Mouse (Mus musculus): ENCODE results near the gene Inha.

Inha gene

DNA sequence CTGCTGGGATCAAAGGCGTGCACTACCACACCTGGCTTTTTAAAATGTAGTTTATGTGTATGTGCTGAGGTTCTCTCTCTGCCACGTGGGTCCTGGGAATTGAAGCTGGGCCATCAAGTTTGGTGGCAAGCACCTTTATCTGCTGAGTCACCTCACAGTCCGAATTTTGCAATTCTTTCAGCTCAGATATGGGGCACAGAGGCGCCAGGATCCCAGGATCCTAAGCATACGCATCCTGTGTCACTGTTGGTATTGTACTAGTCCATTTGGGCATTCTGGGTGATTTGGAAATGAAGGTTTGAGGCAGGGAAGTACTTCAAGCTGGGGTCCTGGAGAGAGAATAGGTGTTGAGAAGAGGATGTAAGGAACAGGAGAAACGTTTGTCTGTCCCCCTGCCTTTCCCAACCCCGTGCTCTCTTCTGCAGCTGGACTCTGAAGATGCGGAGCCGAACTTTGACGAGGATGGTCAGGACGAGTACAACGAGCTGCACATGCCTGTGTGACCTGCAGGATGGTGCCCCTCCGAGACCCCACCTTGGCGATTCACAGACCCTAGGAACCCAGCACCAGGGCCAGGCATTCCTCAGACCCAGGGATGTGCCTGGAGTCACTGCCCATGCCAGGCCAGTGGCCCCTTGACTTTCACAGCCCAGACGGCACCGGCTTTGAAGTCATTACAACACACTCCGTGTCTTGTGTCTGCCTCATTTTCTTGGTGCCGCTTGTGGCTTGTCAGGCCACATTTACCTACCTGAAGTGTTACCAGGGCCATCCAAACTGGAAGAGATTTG lies 51.7 kb downstream of the Inha start:
- no peak for DNase-seq

DNA sequence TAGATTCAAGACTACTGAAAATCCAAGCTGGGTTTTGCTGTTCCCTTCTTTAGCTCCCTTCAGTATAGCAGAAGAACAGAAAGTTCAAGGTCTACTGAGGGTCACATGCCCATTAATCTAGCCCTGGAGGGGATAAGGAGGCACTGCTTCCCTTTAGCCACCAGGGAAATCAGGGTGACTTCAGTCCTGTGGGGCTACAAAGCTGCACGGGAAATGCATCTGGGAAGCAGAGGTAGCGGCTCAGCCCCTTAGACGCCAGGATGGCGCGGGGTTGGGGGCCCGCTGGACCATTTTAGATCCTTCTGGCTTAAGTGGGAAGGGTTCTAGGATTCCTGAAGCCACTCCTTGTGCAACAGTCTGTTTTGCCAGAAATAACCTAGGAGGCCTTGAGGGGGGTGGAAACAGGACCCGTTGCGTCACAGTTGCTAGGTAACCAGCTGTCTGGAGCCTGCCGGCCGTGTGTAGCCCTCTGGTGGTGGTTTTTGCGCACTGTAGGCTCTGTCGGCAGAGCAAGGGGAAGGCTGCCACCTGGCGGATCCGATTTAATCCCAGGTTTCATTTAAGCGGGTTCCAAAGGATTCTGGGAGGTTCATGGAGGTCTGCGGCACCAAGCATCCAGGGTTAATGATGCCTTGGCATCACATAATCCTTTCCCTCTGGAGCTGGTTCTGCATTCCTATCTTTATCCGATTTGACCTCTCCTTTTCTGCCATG lies 52.5 kb downstream of the Inha start:
- DNase-seq = peak; percentile 96

Data from retina, postnatal 1 day (tissue).